Mouse (Mus musculus) neural tube, embryonic 13.5 days (tissue): ENCODE measurements around the gene Dennd6a. TPM values are rescaled to one million over a fixed set of nuclear protein-coding genes. Genes with fewer than 3 reads are reported as not detected.

Source experiments
- ATAC-seq: fragments of 200-750 bp; cut with Nextera tagmentation; 2 replicates; pipeline ENCODE4 v1.8.0; 2017; ENCODE audit warnings: low read depth, mild to moderate bottlenecking, moderate TSS enrichment, moderate library complexity
- H3K27ac ChIP-seq: fragments of 300-500 bp; sonication (generic); replicated peaks from 2 replicates; pipeline ENCODE4 v1.5.1; 2015; ENCODE audit warnings: moderate library complexity, mild to moderate bottlenecking, inconsistent platforms
- H3K27me3 ChIP-seq: fragments of 300-500 bp; sonication (generic); 2 replicates; pipeline ENCODE4 v1.6.1; 2015; ENCODE audit warnings: mild to moderate bottlenecking, inconsistent platforms
- H3K36me3 ChIP-seq: fragments of 300-500 bp; sonication (generic); 2 replicates; pipeline ENCODE4 v1.6.1; 2015; ENCODE audit warnings: mild to moderate bottlenecking, inconsistent platforms
- H3K4me1 ChIP-seq: fragments of 300-500 bp; sonication (generic); replicated peaks from 2 replicates; pipeline ENCODE4 v1.6.1; 2015; ENCODE audit warnings: inconsistent platforms
- H3K4me2 ChIP-seq: fragments of 300-500 bp; sonication (generic); 2 replicates; pipeline ENCODE4 v1.6.1; 2015; ENCODE audit warnings: inconsistent platforms, mild to moderate bottlenecking, moderate library complexity
- H3K4me3 ChIP-seq: fragments of 300-500 bp; sonication (generic); 2 replicates; pipeline ENCODE4 v1.5.1; 2015; ENCODE audit warnings: mild to moderate bottlenecking, inconsistent platforms
- H3K9ac ChIP-seq: fragments of 300-500 bp; sonication (generic); 2 replicates; pipeline ENCODE4 v1.6.1; 2015; ENCODE audit warnings: moderate library complexity, mild to moderate bottlenecking, inconsistent platforms
- H3K9me3 ChIP-seq: fragments of 300-500 bp; sonication (generic); 2 replicates; pipeline ENCODE4 v1.6.1; 2016; ENCODE audit warnings: inconsistent platforms
- WGBS: fragments of 180-500 bp; shearing (Covaris S2); methylation state at CpG from one replicate; pipeline ENCODE4 v1.1.7; 2015; 5-methylcytosine and 5-hydroxymethylcytosine counted together
- polyA plus RNA-seq: library from polyadenylated mRNA; unstranded; fragments of >200 nt; fragmentation: Nextera tagmentation; extraction: Ambion mirVana; gene quantifications from 2 replicates; pipeline ENCODE4 v1.2.1, GENCODE M21; 2015

Gene Dennd6a
- polyA plus RNA-seq, 1 experiment from 2014 or later, result 19.5 TPM

DNA sequence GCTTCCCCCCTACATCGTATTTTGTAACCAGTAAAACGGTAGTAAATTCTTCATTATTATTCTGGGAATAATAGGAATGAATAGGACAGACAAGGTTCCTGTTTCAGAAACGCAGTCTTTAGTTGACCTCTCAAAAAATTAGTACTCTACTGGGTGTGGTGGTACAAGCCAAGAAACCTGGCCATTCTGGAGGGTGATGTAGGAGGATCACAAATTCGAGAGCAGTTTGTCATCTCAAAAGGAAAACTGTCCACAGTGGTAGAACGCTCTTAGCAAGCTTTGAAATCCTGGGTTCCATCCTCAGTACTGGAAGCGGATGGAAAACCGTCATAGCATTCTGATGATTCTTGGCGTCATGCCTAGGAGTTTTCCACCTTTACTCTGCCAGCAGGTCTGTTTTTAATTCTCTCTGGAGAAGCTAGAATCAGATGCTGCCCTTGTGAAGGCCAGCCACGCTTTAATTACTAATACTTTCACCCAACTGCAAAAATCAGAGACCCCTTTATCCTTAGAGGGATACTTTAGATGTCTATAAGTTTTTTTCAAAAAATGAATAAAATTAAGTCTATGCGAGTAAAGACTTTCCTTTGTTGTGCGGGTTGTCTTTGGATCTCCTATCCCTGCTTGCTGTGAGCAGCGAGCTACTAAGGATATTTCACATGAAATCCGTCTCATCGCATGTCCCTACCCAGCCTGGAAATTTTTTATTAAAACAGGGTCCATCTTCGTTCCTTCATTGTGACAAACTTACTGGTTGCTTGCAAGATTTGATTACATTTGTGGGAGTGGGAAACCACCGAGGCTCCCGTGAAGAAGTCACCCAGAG, 63.6 kb downstream of the Dennd6a start:
- Histone ChIP-seq H3K4me1 (peaks cover 36% of the 10 kb centered on the region), H3K36me3 (peaks cover 10% of the 10 kb centered on the region), H3K27me3 (no peaks in the 10 kb centered on the region), H3K4me3 (peak overlapping the region; percentile 87), H3K9me3 (no peaks in the 10 kb centered on the region), H3K4me2 (peak overlapping the region; percentile 88), H3K9ac (peak overlapping the region; percentile 72), H3K27ac (peak overlapping the region; percentile 98)
- WGBS, result 28% methylated on average over 17 of the region's 17 CpGs
- peak; percentile 28; the same call in 1 of the 2 replicates for ATAC-seq

DNA sequence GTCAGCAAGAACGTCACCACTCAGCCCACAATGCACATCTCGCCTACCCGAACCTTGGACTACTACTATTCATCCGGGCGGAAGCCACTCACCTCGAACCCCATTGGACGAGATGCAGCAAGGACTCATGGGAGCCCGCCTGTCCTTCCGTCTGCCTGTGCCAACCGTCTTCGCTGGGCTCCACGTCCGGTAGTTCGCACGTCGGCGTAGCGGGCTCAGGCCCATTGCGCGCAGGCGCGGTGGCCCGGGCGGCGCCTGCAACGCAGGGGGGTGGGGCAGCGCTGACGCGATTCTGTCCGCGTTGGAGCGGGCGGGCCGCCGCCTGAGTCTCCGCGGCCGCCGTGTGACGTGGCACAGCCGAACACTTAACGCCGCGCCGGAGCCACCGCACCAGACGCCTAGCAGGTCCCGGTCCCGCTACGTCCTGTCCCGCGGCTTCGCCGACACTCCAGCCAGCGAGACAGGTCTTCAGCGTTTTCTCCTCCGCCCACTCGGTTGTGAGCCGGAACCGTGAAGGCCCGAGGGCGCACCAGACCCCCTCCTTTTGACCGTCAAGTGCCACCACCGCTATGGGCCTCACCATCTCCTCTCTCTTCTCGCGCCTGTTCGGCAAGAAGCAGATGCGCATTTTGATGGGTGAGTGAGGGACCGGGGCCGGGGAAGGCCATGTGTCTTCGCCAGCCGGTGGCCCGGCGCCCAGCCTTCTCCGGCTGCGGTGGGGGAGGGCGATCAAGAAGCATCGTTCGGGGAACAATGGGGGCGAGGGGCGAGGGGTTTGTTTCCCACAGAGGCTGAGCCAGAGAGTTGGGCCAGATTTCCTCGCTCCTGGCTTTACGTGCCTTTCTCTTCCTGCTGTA, 64.4 kb downstream of the Dennd6a start, which contains the start of gene Arf4:
Arf4 (plus strand) TSS at position 224 of the 857 bp plus-strand sequence.
- ATAC-seq, result peak; percentile 98
- WGBS, result under 1% methylated on average over 83 of the region's 83 CpGs

DNA sequence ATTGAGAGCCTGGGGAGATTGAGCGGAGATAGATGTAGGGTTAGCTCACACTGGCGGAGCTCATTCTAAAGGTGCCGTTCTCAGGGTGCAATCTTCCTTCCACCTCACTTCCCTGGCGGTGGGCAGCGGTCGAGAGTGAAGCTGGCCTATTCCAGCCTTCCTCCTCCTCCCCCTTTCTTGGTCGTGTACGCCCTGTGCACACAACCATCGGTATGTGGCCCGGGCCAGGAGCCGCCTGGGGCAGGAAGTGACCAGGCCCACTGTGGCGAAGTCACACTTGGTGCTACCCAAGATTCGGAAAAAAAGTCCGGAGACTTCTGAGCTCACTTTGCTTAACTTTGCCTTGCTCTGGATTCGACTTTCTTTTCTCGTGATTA, 65.0 kb downstream of the Dennd6a start:
- H3K36me3 ChIP-seq, result no peaks in the 10 kb centered on the region
- H3K27me3 ChIP-seq, result no peaks in the 10 kb centered on the region
- peak; percentile 13 for ATAC-seq
- H3K4me1 ChIP-seq, result peaks cover 41% of the 10 kb centered on the region
- under 1% methylated on average over 16 of the region's 16 CpGs for WGBS
- peak overlapping the region; percentile 88 for H3K4me2 ChIP-seq
- peak overlapping the region; percentile 87 for H3K4me3 ChIP-seq
- peak overlapping the region; percentile 98 for H3K9ac ChIP-seq
- no peaks in the 10 kb centered on the region for H3K9me3 ChIP-seq
- peak overlapping the region; percentile 98 for H3K27ac ChIP-seq

More for the DNA sequence above, 64.4 kb downstream of the Dennd6a start, which contains the start of gene Arf4:
- Histone ChIP-seq H3K27me3 (no peaks in the 10 kb centered on the region), H3K9ac (peak within 1 kb of the TSS; percentile 98), H3K27ac (peak within 1 kb of the TSS; percentile 98), H3K4me1 (peaks cover 38% of the 10 kb centered on the region), H3K9me3 (no peaks in the 10 kb centered on the region), H3K4me3 (peak within 1 kb of the TSS; percentile 87), H3K36me3 (0 out of 2 replicates have a peak, but pooled peaks cover 2% of the 10 kb centered on the region), H3K4me2 (peak within 1 kb of the TSS; percentile 88)

DNA sequence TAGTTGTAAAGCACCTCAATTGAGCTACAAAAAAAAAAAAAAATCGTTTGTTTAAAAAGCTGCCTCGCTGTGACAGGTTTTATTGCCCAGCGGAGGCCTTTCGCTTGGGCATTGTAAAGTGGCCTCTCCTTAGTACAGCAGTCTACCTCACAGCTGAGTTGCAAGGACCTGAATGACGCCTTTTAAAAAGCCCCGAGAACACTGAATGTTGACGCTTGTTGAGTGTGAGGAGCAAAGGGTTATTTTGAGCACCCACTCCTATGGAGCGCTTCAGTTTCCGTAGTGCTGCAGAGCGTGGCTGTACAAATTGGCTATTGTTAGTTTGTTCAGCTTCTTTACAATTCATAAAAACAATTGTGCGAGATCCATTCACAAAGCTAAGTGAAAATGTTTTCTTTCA, 65.6 kb downstream of the Dennd6a start:
- no peaks in the 10 kb centered on the region for H3K36me3 ChIP-seq
- H3K4me3 ChIP-seq, result peak overlapping the region; percentile 87
- H3K9ac ChIP-seq, result peak overlapping the region; percentile 98
- H3K27me3 ChIP-seq, result no peaks in the 10 kb centered on the region
- peak overlapping the region; percentile 88 for H3K4me2 ChIP-seq
- WGBS, result 2% methylated on average over 11 of the region's 11 CpGs
- peaks cover 42% of the 10 kb centered on the region for H3K4me1 ChIP-seq
- no peak for ATAC-seq
- H3K27ac ChIP-seq, result peak overlapping the region; percentile 98
- no peaks in the 10 kb centered on the region for H3K9me3 ChIP-seq

DNA sequence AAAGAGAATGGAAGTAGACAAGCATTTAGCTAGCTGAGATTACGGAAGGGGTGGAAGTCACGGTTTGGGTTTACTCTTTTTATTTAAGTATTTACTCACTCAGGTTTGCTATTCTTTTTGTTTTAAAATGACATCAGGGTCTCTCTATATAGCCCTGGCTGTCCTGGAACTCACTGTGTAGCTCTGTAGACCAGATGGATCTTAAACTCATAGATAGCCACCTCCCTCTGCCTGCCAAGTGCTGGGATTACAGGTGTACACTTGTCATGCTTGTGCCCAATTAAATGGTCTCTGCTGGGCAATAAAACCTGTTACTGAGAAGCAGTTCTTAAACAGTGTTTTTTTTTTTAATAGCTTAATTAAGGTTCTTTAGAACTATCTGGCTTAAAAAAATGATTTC, 66.3 kb downstream of the Dennd6a start:
- H3K9me3 ChIP-seq, result no peaks in the 10 kb centered on the region
- WGBS, result 48% methylated on average over 2 of the region's 2 CpGs
- no peaks in the 10 kb centered on the region for H3K36me3 ChIP-seq
- H3K9ac ChIP-seq, result peak overlapping the region; percentile 98
- peaks cover 45% of the 10 kb centered on the region for H3K4me1 ChIP-seq
- peak overlapping the region; percentile 88 for H3K4me2 ChIP-seq
- H3K4me3 ChIP-seq, result peak overlapping the region; percentile 87
- H3K27me3 ChIP-seq, result no peaks in the 10 kb centered on the region
- ATAC-seq, result no peak
- no peak overlapping the region; the same call in 1 of the 2 replicates for H3K27ac ChIP-seq

DNA sequence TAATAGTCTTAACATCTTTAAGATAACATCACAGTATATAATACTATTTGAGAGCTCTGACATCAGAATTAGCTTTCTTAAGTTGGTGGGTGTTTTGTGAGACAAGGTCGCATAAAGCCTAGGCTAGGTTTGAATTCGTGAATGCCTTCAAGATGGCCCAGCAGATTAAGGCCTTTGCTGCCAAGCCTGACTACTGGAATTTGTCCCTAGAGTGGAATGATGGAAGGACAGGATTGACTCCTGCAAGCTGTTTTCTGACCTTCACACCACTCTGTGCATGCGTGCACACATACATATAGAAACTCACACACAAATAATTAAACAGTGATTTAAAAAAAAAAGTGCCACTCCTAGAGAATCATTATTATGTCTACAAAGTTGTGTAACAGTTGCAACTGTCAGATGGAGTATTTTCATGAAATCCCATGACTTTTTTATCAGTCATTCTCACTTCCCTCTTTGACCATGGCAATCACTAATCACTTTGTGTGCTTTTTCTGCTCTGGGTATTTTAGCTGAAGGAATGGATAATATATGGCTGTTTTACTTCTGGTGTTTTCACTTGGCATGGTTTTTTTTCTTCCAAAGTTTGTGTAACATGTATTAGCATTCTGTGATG, 69.5 kb downstream of the Dennd6a start:
- WGBS, result 72% methylated on average over 3 of the region's 3 CpGs

DNA sequence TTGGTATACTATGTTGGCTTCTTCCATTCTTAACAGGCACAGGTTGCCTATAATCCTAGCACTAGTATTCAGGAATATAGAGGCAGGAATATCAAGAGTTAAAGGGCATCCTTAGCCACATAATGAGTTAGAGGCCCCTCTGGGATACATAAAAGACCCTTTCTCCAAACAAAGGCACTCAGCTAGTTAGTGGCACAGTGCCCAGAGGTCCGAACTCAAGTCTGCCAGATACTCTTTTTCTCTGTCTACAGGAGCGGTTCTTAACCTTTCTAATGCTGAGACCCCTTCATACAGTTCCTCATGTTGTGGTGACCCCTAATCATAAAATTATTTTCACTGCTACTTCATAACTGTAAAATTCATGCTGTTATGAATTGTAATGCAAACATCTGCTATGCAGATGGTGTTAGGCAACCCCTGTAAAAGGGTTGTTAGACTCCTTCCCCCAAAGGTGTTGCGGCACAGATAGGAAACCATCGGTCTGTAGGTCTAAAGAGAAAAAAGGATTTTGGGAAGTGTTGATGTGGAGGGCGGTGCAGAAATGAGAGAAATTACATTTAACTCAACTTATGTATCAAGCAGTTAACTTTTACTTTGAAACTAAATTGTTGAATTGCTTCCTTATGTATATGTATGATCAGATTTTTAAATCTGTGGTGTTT, 72.5 kb downstream of the Dennd6a start:
- H3K9me3 ChIP-seq, result no peaks in the 10 kb centered on the region
- peak; percentile 76; the same call in 1 of the 2 replicates for ATAC-seq
- H3K27me3 ChIP-seq, result no peaks in the 10 kb centered on the region
- H3K4me1 ChIP-seq, result peaks cover 31% of the 10 kb centered on the region
- peak overlapping the region; percentile 61 for H3K27ac ChIP-seq
- H3K36me3 ChIP-seq, result peaks cover 21% of the 10 kb centered on the region
- WGBS, result 31% methylated on average over 5 of the region's 5 CpGs
- peak overlapping the region; percentile 43 for H3K4me2 ChIP-seq
- 0 out of 2 replicates have a peak overlapping the region, but pooled peaks have one; percentile 12 for H3K4me3 ChIP-seq
- H3K9ac ChIP-seq, result no peak overlapping the region

More for the DNA sequence above, 69.5 kb downstream of the Dennd6a start:
- H3K4me3 ChIP-seq, result no peak overlapping the region
- no peaks in the 10 kb centered on the region for H3K9me3 ChIP-seq
- no peak overlapping the region for H3K9ac ChIP-seq
- no peak overlapping the region for H3K4me2 ChIP-seq
- no peak for ATAC-seq
- H3K27ac ChIP-seq, result no peak overlapping the region
- H3K36me3 ChIP-seq, result peaks cover 11% of the 10 kb centered on the region
- H3K4me1 ChIP-seq, result peaks cover 51% of the 10 kb centered on the region
- no peaks in the 10 kb centered on the region for H3K27me3 ChIP-seq

DNA sequence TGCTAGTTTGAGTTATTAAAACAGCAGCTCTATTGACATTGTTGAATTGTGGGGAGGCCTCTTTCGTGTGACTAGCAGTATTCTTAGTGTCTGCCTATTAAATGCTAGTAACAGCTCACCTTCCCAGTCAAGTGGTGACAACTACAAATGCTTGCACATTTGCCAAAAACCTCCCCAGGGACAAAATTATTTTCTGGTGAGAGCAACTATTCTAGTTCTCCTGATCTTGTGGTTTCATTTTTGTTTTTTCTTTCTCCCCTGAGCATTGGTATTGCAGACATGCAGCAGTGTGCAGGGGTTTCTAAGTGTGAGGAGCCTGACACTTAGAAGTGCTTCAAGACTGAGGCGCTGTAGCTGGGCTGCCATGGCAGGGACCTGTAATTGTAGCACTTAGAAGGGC, 74.2 kb downstream of the Dennd6a start:
- ATAC-seq, result no peak
- Histone ChIP-seq H3K9ac (no peak overlapping the region), H3K27ac (no peak overlapping the region), H3K4me2 (no peak overlapping the region), H3K4me1 (peaks cover 24% of the 10 kb centered on the region), H3K4me3 (no peak overlapping the region), H3K27me3 (no peaks in the 10 kb centered on the region), H3K9me3 (no peaks in the 10 kb centered on the region), H3K36me3 (peaks cover 33% of the 10 kb centered on the region)
- WGBS, result 84% methylated on average over 2 of the region's 2 CpGs

DNA sequence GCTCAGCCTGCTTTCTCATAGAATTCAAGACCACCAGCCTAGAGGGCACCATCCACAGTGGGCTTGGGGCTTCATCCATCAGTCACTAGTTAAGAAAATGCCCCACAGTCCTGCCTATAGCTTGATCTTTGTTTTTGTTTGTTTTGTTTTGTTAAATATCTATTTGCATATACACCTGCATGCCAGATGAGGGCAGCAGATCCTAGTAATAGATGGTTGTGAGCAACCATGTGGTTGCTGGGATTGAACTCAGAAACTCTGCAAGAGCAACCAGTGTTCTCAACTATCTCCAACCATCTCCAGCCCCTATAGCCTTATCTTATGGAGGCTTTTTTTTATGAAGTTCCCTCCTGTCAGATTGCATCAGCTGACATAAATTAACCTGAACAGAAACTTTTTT, 78.2 kb downstream of the Dennd6a start:
- Histone ChIP-seq H3K4me2 (no peak overlapping the region), H3K27me3 (no peaks in the 10 kb centered on the region), H3K9me3 (no peaks in the 10 kb centered on the region), H3K36me3 (peaks cover 65% of the 10 kb centered on the region), H3K4me1 (peaks cover 4% of the 10 kb centered on the region; the same call in 1 of the 2 replicates), H3K9ac (no peak overlapping the region), H3K4me3 (no peak overlapping the region), H3K27ac (no peak overlapping the region)
- ATAC-seq, result no peak

DNA sequence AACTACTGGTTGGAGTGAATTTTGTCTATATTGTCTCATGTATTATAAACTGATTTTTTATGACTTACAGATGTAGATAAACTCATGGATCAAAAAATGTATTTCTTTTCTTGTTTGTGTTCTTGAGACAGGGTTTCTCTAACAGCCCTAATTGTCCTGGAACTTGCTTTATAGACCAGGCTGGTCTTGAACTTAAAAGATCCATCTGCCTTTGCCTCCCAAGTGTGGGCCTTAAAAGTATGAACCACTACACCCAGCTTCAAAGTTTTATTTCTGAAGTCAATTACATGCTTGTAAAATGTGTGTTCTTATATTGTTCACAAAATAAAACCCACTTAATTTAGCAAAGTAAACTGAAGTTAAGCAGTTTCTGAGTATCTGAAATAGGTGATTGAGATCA, 84.5 kb downstream of the Dennd6a start:
- Histone ChIP-seq H3K36me3 (peaks cover 50% of the 10 kb centered on the region), H3K9ac (no peak overlapping the region), H3K4me1 (no peaks in the 10 kb centered on the region), H3K27ac (no peak overlapping the region), H3K4me2 (no peak overlapping the region), H3K9me3 (no peaks in the 10 kb centered on the region), H3K4me3 (no peak overlapping the region), H3K27me3 (no peaks in the 10 kb centered on the region)
- no peak for ATAC-seq

DNA sequence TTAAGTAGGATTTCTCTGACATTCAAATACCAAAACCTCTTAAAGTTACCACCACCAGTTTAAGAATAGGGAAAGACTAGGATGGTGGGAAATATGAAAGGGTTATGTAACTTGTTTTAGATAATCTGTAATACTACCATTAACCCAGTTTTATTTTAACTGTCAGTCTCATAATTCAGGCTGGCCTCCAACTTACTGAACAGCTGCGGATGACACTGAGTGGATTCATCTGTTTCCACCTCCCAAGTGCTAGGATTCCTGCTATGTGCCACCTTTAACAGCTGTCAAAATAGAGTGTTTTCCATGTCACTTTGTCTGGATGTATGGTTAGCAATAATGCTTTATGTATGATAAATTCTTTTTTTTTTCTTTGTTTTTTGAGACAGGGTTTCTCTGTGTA, 86.6 kb downstream of the Dennd6a start:
- H3K9ac ChIP-seq, result no peak overlapping the region
- no peak overlapping the region for H3K27ac ChIP-seq
- no peaks in the 10 kb centered on the region for H3K27me3 ChIP-seq
- H3K9me3 ChIP-seq, result no peaks in the 10 kb centered on the region
- 96% methylated on average over 1 of the region's 1 CpGs for WGBS
- H3K4me2 ChIP-seq, result no peak overlapping the region
- H3K4me3 ChIP-seq, result no peak overlapping the region
- ATAC-seq, result no peak
- peaks cover 47% of the 10 kb centered on the region for H3K36me3 ChIP-seq
- no peaks in the 10 kb centered on the region for H3K4me1 ChIP-seq
